Mouse (Mus musculus): ENCODE measurements at regions not wholly inside any gene's neighbourhood (a gene's known extent, or its start where the extent isn't known, plus 50 kb on each side); places are given as distances from the start of the nearest gene placed in this dataset.
"Not testable (repeated sequence)": the region's sequence is repeated elsewhere in the genome, so short reads cannot be mapped to it uniquely, and the experiment has no call there.

DNA sequence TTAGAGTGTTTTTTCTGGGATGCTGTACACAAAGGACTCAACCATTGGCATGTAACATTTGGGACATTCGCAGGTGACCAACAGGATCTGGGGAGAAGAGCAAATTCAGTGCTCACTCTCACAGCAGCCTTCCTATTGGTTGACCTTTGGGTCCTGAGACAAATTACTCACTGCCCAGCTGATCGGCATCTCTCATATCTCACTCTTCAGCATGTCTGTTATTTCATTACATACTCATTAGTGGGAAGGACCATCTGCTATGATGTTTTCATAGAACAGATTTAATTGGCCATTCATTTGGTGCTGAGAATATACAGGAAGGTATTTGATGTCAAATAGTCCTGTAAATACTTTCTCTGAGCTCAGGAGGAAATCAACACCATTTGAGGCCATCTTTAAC is 170.5 kb upstream of the Pmfbp1 start:
- no peak for DNase-seq

DNA sequence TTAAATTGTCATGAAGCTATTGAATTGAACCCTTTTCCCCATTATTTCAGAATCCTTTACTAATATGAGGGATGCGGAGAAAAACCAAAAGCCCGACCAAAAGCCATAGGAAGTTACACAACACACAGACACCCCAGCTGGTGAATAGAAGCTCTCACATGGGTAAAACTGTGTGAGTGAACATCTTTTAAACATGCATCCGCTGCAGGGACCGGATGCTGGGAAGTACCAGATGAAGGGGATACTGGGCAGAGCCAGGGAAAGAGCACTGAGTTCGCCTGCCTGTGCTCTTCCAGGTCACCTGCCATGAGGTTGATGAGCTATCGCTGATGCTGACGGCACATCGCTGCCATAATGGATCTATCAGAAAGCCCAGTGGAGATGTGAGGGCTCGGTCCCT is 169.6 kb upstream of the Pmfbp1 start:
- DNase-seq: no peak

DNA sequence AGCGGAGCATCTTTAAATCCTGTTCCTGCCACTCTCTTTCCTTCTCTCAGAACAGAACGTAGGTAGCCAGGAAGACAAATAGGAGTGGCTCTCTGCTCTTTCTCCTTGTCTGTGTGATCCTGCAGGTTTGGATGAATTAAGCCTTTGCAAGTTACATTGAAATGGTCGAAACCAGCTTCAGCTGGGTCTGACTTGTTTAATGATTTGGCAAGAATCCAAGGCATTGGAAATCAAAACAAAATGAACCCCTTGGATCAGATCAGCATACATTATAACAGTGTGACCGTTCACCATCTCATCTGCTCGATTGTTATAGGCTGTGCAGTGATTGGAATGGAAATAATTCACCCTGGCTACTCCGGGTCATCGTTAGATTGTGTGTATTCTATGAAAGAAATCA is 157.6 kb upstream of the Pmfbp1 start:
- DNase-seq: no peak

DNA sequence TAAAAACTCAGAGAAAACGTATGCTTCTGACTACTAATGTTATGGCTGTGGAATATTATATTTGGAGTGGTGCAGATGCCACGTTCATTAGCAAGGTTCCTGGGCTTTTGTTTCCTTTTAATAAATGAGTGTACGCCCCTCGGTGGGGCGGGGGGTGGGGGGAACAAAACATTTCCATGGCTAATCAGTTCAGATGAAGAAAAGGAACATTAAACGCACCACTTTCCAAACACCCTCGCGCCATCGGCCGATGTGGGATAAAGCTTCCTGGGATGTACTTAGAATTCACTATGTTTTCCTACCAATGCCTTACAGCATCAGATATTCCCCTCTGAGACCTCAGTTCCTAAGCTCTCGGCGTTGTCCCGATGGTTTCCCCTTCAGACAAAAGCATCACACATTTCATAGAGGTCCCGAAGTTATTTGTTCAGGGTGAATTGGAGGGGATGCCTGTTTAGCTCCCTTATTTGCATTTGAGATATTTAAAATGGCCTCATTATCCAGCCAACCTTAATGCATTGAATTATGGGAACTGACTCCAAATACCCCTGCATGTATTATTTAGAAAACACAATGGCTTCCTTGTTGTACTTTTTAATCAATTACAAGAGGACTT is 155.5 kb upstream of the Pmfbp1 start:
- DNase-seq: no peak

DNA sequence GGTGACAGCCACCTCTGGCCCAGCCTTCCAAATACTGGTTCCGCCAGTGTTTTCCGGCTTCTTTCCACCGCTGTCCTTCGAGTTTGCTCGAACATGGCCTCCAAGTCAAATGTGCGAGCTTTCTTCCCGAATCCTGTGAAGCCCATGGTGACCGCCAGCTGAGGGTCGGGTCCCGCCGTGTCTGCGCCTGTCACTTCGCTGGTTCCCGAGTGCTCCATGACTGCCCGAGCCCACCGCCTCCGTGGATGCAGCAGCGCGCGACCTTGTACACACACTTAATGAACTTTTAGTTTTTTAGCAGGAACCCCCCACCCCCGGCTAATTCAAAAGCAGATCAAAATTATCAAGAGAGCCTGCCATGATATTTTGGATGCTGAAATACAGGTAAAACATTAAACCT is 153.2 kb upstream of the Pmfbp1 start:
- not testable (repeated sequence) for DNase-seq

DNA sequence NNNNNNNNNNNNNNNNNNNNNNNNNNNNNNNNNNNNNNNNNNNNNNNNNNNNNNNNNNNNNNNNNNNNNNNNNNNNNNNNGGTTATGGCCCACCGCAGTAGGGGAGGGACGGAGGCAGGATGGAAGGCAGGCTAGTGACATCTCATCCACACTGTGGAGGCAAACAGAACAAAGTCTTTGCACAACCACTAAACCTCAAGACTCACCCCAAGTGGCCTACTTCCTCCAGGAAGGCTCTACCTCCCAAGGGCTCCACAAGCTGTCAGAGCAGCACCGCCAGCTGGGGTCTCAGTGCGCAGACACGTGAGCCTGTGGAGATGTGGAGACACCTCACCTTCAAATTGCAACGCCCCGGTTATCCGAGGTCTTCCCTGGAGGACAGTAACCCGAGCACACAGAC is 138.7 kb upstream of the Pmfbp1 start:
- no peak for DNase-seq

DNA sequence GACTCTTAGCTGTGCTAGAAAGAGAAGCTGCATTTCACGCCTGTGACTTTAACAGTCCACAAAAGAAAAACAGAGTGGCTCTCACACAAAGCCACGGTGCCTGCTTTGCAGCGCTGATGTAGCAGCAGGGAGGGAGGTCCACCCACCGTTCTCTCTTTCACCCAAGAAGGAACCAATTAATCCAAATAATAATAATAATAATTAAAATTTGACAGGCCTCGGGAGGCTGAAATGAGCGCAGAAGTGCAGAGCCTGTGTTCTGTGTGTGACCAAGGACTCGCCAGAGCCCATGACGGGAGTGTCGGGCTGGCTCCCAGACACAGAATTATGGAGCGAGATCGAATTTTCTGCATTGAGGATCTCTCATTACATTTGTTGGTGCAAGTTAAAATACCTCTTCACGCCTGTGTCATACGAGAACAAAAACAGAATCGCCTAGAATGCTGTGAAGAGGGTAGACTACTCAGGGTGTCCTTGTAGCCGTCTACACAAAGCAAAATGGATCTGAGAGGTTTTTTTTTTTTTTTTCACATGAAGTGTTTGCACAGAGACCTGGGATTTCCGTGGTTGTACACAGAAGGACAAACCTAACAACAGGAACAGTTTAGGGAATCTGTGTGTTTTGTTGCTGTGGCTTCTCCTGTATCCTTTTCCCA is 134.3 kb upstream of the Pmfbp1 start:
- no peak for DNase-seq

DNA sequence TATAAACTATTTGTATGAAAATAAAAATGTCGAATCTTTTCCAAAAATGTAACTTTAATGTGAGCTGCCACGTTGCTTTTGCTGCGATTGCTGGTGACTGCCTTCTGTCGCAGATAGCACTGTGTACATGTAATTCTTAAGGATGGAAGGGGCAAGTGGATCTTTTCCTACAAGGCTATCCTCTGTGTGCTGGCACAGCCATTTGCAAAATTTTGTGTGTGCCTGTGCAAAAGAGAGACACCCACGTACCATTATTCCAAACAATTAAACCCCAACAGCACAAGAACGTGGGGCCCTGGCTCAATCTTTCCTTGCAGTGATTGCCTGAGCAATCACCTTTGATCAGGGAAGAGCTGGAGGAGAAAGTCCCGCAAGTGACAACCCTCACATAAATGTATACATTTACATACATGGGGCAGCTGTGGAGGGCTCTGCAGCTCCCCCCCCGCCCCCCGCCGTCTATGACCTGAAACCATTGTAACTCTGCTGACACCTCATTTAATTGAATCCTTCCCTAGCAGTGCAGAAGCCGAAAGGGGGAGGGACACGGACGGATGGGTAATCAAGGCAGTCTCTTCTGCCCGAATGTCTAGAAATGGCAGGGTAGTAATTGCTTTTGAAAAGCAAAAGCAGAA is 133.6 kb upstream of the Pmfbp1 start:
- no peak for DNase-seq

DNA sequence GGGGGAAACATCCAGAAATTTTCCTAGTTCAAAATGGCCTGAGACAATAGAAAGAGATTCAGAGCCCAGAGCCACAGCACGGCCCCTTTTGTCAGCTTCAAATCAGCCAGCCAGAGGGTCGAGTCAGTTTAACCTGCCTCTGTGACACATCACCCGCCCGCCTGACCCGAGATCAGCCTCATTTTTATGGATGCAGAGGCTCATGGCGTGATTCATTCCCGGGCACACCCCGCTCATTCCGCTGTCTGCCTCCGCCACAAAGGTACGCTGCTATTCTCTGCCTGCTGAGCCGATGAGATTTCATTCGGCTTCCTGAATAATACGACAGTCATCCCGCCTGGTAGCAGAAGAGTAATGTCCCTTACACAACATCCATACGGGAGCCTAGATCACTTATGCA is 132.9 kb upstream of the Pmfbp1 start:
- no peak for DNase-seq

DNA sequence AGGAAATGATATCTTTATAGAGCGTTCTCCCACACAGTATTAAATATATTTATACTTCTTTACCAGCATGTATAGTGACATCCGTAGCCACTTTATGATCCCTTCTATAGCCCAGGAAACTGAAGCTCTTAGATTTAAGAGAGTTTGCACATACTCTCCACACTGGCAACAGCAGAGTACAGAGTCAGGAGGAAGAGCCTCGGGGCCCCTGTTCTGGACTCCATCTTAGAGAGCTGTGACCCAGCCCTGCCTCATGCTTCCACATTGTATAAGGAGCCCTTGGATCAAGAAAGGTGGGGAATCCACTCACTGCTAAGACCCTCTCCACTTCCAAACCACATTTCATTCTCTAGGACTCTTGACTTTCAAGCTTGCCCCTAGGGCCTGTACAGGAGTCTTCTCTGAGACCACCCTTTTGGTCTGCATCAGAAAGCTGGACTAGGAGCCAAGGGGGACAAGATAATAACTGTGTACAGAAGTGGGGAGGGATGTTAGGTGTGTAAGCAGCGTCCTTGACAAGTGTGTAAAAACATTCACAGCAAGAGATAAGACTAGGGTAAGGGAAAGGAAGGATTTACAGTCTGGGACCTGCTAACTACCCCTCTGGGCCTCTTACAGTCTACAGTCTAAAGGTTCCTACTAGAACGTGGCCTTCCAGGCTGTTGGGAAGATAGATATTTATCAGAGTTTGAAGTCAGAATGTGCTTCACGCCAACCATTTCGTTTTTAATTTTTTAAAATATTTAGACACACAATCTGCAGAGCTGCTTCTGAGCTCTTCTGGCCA is 132.1 kb upstream of the Pmfbp1 start:
- no peak for DNase-seq

DNA sequence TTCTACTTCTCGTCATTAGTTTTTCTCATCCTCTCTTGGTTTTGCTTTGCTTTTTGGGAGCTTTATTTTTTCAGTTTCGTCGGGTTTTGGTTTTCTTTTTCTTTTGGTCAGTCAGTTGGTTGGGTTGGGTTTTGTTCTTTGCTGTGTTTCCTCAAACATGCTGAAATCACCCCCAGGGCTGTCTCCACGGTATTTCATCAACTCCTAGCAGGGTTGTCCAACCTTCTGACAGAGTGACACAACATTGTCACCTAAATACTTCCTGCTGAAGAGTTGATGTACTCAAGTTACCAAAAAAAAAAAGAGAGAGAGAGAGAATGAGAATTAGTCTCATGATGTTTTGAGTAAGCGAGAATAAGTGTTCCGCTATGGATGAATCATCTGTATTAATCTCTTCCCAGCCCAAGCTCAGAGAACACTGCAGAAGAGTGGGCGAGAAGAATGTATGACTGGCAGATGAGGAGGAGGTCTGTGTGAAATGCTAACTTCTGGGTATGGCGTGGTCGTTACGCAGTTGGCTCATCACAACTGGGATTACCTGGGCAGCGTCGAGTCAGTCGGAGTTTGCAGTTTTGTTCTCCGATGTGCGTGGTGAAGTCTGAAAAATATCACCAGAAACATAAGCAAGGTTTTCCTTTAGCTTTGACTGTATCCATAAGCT is 130.5 kb upstream of the Pmfbp1 start:
- DNase-seq: no peak

DNA sequence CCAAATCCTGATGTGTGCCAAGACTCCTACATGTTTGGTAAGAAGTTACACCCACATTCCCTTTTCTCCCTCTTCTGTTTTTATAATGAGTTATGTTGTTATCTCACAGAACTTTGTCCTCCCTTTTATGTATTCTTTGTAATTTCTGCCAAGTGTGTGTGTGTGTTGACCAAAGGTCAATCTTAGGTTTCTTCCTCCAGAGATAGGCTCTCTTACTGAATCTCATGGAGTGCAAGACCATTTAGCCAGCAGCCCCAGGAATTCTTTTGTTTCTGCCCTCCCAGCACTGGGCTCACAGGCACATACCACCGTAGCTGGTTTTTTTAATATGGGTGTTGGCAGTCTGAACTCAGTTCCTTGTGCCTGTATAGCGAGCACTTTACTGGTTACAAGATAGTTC is 119.8 kb upstream of the Pmfbp1 start:
- DNase-seq: no peak

DNA sequence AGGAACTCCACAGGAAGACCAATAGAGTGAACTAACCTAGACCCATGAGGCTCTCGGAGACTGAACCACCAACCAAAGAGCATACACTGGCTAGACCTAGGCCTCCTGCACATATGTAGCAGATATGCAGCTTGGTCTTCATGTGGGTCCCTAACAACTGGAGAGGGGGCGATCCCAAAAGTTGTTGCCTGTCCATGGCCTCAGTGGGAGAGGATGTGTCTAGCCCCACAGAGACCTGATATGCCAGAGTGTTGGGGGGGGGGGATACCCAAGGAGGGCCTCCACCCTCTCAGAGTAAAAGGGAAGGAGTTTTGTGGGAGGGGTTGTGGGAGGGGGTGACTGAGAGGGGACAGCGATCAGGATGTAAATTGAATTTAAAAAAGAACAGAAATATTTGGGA is 108.9 kb upstream of the Pmfbp1 start:
- DNase-seq: no peak

DNA sequence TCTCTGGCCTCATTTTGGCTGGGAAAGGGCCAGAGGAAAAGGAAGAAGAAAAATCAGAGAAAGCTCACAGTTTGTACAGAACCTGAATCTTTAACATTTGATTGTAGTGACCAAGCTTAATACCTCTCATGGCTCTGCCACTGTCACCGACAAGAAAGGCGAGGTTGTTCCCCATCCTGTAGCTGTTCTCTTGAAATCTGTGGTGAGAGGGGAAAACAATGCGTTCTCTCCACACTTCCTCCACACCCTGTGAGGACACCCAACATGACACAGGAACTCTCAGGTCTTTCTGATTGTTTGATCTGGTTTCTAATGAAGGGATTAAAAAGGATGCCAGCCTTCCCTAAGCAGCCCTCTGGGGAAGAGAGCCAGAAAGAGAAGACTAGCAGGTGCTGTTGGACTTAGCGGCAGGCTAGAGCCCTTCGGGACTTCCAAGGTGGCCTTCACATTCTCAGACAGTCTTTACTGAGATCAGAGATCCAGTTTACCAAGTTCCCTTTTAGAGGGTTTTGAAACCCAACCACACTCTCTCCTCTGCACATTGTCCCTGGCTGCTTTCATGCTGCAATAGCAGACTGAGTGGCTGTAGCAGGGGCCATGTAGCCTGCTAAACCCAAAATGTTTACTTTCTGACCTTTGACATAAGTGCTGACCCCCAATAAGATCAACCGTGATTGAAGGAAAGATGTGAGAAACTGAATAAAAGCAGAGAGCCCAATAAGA is 98.5 kb upstream of the Pmfbp1 start:
- DNase-seq: no peak

DNA sequence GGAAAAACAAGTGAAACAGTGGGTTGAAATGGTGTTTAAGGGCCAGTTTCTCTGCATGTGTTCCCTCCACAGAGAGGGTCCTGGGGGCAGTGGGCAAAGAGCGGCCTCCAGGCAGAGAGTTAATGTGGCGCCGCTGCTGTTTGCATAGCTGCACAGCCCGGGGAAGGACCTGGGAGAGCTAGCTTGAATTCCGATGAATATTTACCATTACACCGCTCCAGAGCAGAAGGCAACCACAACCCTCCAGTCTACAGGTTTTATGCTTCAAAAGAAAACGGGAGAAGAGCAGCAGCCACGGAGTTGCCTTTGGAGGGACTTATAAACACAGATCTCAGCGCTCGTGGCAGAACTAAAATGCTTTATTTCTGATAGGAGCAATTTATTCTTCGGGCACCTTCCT is 94.2 kb upstream of the Pmfbp1 start:
- no peak for DNase-seq

DNA sequence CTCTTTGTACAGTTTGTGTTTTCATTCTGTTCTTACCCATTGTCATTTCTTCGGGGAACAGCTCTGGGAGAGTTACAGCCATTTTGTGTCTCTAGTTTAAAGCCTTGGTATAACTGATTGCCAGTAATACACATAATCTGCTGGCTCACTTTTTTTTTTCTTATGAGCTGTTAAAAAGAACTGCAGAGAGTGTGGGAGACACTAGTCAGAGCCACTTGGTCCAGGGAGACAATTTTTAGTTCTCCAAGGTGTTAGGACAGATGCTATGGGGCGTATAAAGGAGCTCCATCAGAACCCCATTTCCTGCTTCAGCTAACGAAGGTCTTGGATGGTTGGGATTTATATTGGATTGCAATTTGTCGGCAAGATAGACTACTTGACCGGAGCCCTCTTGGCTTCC is 93.6 kb upstream of the Pmfbp1 start:
- DNase-seq: no peak

DNA sequence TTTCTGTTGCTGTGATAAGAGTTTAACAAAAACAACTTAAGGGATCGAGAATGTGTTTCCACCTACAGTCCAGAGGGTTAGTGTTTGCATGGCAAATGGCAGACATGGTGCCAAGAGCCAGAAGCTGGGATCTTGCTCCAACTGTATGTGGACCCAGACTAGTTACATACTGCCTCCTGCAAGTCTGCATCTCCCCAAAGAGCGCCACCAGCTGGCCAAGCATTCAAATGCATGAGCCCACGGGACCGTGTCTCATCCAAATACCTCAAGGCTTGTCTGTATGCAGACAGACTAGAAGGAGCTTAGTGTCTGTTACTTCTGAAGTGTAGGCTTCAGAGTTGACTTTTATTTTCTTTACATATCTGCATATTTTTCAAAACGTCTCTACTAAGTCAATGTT is 85.9 kb upstream of the Pmfbp1 start:
- no peak for DNase-seq

DNA sequence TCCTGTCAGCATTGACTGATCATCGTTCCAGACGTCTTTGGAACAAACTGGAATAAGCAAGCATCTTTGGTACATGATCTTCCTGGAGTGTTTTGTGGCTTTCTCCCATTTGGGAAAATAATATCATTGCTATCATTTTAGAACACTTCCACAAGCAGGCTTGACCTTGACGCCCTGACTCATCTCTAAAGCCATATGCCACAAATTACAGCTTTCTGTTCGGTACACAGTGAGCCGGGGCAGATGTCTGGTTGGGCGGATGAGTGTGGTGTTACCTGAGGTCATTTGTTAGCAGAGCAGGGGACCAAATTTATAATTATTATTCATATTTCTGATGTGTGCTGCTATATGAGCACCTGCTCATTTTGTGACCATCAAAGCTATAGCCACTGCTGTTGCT is 83.3 kb upstream of the Pmfbp1 start:
- no peak for DNase-seq

DNA sequence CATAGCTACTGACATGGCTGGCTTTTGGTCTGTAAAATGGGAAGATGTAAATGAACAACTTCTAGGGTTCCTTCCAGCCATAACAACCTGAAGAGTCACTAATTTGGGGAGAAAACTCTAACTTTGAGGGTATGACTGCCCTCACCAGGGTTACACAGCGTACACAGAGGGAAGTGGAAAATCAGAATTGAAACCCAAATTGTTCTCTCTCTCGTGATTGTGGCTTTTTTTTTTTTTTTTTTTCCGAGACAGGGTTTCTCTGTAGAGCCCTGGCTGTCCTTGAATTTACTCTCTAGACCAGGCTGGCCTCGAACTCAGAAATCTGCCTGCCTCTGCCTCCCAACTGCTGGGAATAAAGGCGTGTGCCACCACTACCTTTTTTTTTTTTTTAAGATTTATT is 80.4 kb upstream of the Pmfbp1 start:
- DNase-seq: no peak

DNA sequence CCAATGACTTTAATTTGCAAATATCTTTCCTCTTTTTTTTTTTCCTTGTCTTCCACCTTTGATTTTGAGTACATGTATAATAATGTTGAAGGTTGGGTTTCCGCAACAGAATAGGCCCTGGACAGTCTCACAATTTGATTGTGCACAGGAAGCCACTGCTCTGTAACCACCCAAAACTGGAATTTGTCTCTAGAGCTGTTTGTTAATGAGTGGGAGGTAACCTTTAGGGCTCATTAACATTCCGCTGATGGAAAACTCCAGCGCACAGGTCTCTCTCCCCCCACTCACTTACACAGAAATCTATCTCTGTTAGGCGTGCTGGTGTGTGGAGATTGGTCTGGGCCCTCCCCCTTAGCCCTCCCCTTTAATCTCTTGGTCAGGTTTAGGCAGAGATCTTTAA is 78.5 kb upstream of the Pmfbp1 start:
- DNase-seq: no peak

DNA sequence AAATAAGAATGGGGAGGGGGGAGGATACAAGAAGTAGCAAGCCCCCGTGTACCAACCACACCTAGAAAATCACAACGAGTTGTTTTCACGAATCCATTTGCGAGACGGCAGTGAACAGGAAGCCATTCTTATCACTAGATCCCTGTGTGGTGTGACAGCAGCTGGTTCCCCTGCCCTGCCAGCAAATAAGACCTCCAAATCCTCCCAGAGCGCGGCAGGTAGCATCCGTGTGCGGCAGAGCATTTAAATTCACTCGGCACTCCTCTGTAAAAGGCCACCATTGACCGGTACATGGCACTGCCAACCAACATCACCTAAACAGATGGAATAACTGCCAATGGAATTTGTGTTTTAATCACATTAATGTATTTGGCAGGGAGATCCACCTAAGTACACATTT is 77.9 kb upstream of the Pmfbp1 start:
- DNase-seq: no peak

DNA sequence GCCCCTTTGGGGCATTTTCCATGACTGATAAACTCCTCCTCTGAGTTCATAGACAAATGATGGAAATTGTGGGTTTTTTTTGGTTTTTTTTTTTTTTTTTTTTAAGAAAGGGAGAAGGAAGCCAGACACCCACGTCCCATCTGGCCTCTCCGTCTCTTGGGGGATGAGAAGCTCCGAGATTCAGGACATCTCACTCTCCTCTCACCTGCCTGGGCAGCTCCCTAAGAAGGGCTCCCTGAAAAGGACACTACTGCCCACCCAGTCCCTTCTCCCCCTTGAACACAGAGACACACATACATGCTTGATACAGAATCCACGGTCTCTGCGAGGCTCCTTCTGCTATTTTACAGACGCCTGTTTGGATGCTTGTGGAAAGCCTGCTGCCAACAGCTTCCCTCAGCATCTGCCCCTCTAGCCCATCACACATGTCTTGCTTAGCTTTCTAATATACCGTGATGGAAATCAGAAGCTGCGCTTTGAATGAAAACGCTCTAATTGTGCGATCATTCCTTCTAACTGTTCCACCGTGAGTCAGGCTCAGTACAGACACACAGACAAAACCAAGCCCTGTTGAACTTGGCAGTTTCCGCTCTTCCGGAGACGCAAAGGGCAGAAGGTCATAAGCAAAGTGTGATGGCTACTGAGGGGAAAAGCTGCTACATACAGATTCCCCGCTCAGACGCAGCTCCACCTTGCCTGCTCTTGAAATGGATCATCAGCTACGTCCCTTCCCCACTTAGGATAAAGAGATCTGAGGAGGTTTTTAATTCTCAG is 77.3 kb upstream of the Pmfbp1 start:
- no peak for DNase-seq
